ENCODE assay signal across 15 mouse cellular contexts in the genomic region with DNA sequence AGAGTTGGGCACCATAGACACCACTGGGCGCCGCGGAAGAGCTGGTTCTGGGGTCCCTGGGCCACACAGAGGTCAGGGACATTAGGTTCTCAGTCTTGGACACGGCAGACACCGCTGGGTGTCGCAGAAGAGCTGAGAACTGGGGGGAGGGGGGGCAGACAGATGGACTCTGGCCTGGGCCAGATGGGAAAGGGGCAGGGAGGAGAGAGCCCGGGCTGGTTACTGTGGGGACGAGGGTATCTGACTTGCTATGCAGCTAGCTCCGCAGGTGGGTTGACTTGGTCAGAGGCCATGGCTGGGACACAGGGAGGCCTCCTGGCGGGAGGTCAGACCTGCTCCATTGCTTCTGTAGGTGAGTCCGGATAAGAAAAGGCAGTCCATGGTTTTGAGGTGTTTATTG.
DNase-seq lines count a peak whose midpoint lies in the region; ATAC-seq and TF ChIP-seq lines count a peak whose summit lies in the region.
"Had no signal": no experiment of that assay in that cellular context is flagged by ENCODE, and none has a peak within 500 bp of the region (broad histone marks: within the 10 kb centered on the region; RNA-seq: fewer than 3 reads in every experiment).

No protein-coding gene starts in this region.

- no peak for TF ChIP-seq EP300 in heart, adult 2 months (IDR thresholded peaks at IDR 0.05; ENCODE audit: insufficient read depth, low read depth, low read length)

- no peak overlapping the region for H3K4me3 ChIP-seq in liver, embryonic 12.5 days
- H3K4me3 ChIP-seq in kidney, embryonic 16.5 days (ENCODE audit: low read length) = no peak overlapping the region
- no peak overlapping the region for H3K4me3 ChIP-seq in stomach, embryonic 14.5 days (ENCODE audit: low read depth, low read length)
- no peak overlapping the region for H3K4me3 ChIP-seq in heart, adult 2 months
- H3K4me3 ChIP-seq in forebrain, embryonic 15.5 days = no peak overlapping the region
- H3K4me3 ChIP-seq: embryonic facial prominence, embryonic 12.5 days; forebrain, embryonic 12.5 days; megakaryocyte, embryonic 14.5 days had no signal

- peak; percentile 6 to 11 for DNase-seq in cerebellum, postnatal 14 days
- DNase-seq in cerebellum, postnatal 4 days (ENCODE audit: low spot score in 2 of 2) = no peak
- DNase-seq in liver = peak; percentile 8
- DNase-seq in heart, adult 2 months = no peak
- DNase-seq: adrenal gland, postnatal 36 days; gastrocnemius, postnatal 25 days; lung, embryonic 14.5 days; thymus, postnatal 14 days had no signal

- H3K27ac ChIP-seq in liver, embryonic 12.5 days = no peak overlapping the region
- H3K27ac ChIP-seq in kidney, embryonic 16.5 days (ENCODE audit: low read length) = no peak overlapping the region
- H3K27ac ChIP-seq in stomach, embryonic 14.5 days (ENCODE audit: low read length) = no peak overlapping the region
- no peak overlapping the region for H3K27ac ChIP-seq in heart, adult 2 months
- H3K27ac ChIP-seq in forebrain, embryonic 15.5 days (replicated peaks) = no peak overlapping the region
- H3K27ac ChIP-seq: embryonic facial prominence, embryonic 12.5 days; forebrain, embryonic 12.5 days had no signal

- H3K27me3 ChIP-seq in liver, embryonic 12.5 days (replicated peaks) = no peaks in the 10 kb centered on the region
- H3K27me3 ChIP-seq in kidney, embryonic 16.5 days (ENCODE audit: insufficient read depth, low read length) = no peaks in the 10 kb centered on the region
- no peaks in the 10 kb centered on the region for H3K27me3 ChIP-seq in stomach, embryonic 14.5 days (ENCODE audit: control insufficient read depth, insufficient read depth, low read length)
- no peaks in the 10 kb centered on the region for H3K27me3 ChIP-seq in heart, adult 2 months (ENCODE audit: control insufficient read depth, insufficient read depth, low read length)
- no peaks in the 10 kb centered on the region for H3K27me3 ChIP-seq in forebrain, embryonic 15.5 days
- H3K27me3 ChIP-seq: embryonic facial prominence, embryonic 12.5 days; forebrain, embryonic 12.5 days; megakaryocyte, embryonic 14.5 days had no signal

- WGBS in liver, embryonic 12.5 days (ENCODE audit: insufficient replicate concordance) = 72% methylated on average over 11 of the region's 11 CpGs
- 59% methylated on average over 11 of the region's 11 CpGs for WGBS in kidney, embryonic 16.5 days
- WGBS in stomach, embryonic 14.5 days = 54% methylated on average over 11 of the region's 11 CpGs
- WGBS in heart, adult 2 months = 79% methylated on average over 11 of the region's 11 CpGs
- WGBS in forebrain, embryonic 15.5 days = 56% methylated on average over 11 of the region's 11 CpGs

- H3K9ac ChIP-seq in liver, embryonic 12.5 days = no peak overlapping the region
- no peak overlapping the region for H3K9ac ChIP-seq in kidney, embryonic 16.5 days (replicated peaks; ENCODE audit: low read length)
- H3K9ac ChIP-seq in stomach, embryonic 14.5 days (replicated peaks; ENCODE audit: low read depth, low read length) = no peak overlapping the region
- H3K9ac ChIP-seq in heart, adult 2 months (ENCODE audit: low read depth, low read length) = no peak overlapping the region
- no peak overlapping the region for H3K9ac ChIP-seq in forebrain, embryonic 15.5 days (replicated peaks)
- H3K9ac ChIP-seq: embryonic facial prominence, embryonic 12.5 days; forebrain, embryonic 12.5 days; lung, embryonic 14.5 days had no signal

- H3K79me2 ChIP-seq in heart, adult 2 months (replicated peaks; ENCODE audit: control insufficient read depth, insufficient read depth, low read length) = no peaks in the 10 kb centered on the region

- no peaks in the 10 kb centered on the region for H3K4me1 ChIP-seq in liver, embryonic 12.5 days
- no peaks in the 10 kb centered on the region for H3K4me1 ChIP-seq in kidney, embryonic 16.5 days (ENCODE audit: insufficient read depth, low read length)
- no peaks in the 10 kb centered on the region for H3K4me1 ChIP-seq in stomach, embryonic 14.5 days (ENCODE audit: control insufficient read depth, insufficient read depth, low read length)
- H3K4me1 ChIP-seq in heart, adult 2 months (ENCODE audit: control insufficient read depth, insufficient read depth, low read length) = no peaks in the 10 kb centered on the region
- H3K4me1 ChIP-seq in forebrain, embryonic 15.5 days = no peaks in the 10 kb centered on the region
- H3K4me1 ChIP-seq: embryonic facial prominence, embryonic 12.5 days; forebrain, embryonic 12.5 days had no signal

- no peaks in the 10 kb centered on the region for H3K36me3 ChIP-seq in liver, embryonic 12.5 days
- no peaks in the 10 kb centered on the region for H3K36me3 ChIP-seq in kidney, embryonic 16.5 days (ENCODE audit: insufficient read depth, low read length)
- no peaks in the 10 kb centered on the region for H3K36me3 ChIP-seq in stomach, embryonic 14.5 days (ENCODE audit: control insufficient read depth, insufficient read depth, low read length)
- no peaks in the 10 kb centered on the region for H3K36me3 ChIP-seq in heart, adult 2 months (ENCODE audit: control insufficient read depth, insufficient read depth, low read length)
- H3K36me3 ChIP-seq in forebrain, embryonic 15.5 days = no peaks in the 10 kb centered on the region
- H3K36me3 ChIP-seq: embryonic facial prominence, embryonic 12.5 days; forebrain, embryonic 12.5 days had no signal

- intact Hi-C loops in heart, adult 2 months (cut with DNase I) = no loop called here

- no peaks in the 10 kb centered on the region for H3K9me3 ChIP-seq in liver, embryonic 12.5 days (replicated peaks)
- H3K9me3 ChIP-seq in kidney, embryonic 16.5 days (ENCODE audit: low read length) = no peaks in the 10 kb centered on the region
- no peaks in the 10 kb centered on the region for H3K9me3 ChIP-seq in stomach, embryonic 14.5 days (ENCODE audit: control insufficient read depth, low read depth, low read length)
- H3K9me3 ChIP-seq in forebrain, embryonic 15.5 days = no peaks in the 10 kb centered on the region
- H3K9me3 ChIP-seq: embryonic facial prominence, embryonic 12.5 days; forebrain, embryonic 12.5 days; megakaryocyte, embryonic 14.5 days had no signal

- no peak for TF ChIP-seq POLR2A in heart, adult 2 months (IDR thresholded peaks at IDR 0.05; ENCODE audit: insufficient read depth, low read depth, low read length)

- ATAC-seq in liver, embryonic 12.5 days = no peak
- ATAC-seq in kidney, embryonic 16.5 days (ENCODE audit: low FRiP score, low TSS enrichment) = peak; percentile 19; the same call in 1 of the 2 replicates
- 0 out of 2 replicates have a peak, but pooled peaks have one; percentile 43 for ATAC-seq in stomach, embryonic 14.5 days (ENCODE audit: insufficient number of reproducible peaks, insufficient read depth, low FRiP score, low read depth)
- no peak for ATAC-seq in forebrain, embryonic 15.5 days (replicated peaks)

- TF ChIP-seq CTCF in heart, adult 2 months (IDR thresholded peaks at IDR 0.05) = no peak

- H3K4me2 ChIP-seq in liver, embryonic 12.5 days = no peak overlapping the region
- H3K4me2 ChIP-seq in kidney, embryonic 16.5 days (replicated peaks; ENCODE audit: low read depth, low read length) = no peak overlapping the region
- H3K4me2 ChIP-seq in stomach, embryonic 14.5 days (replicated peaks; ENCODE audit: low read depth, low read length) = no peak overlapping the region
- no peak overlapping the region for H3K4me2 ChIP-seq in forebrain, embryonic 15.5 days (replicated peaks)
- H3K4me2 ChIP-seq: embryonic facial prominence, embryonic 12.5 days; forebrain, embryonic 12.5 days; lung, embryonic 14.5 days had no signal

Comparison
In these comparisons a context has a peak if more than half of its experiments do, and no peak if none do; other contexts are left out.
1. DNase-seq: peak in cerebellum, postnatal 14 days (2 of 2) and liver (single experiment); none in cerebellum, postnatal 4 days (0 of 2) and heart, adult 2 months (0 of 2).
2. ATAC-seq: peak in kidney, embryonic 16.5 days (single experiment) and stomach, embryonic 14.5 days (single experiment); none in liver, embryonic 12.5 days (single experiment) and forebrain, embryonic 15.5 days (single experiment).